Mouse (Mus musculus) embryo, embryonic 11.5 days (tissue): Measurements from ENCODE around the gene Gm3278.
"Not testable (repeated sequence)": the region's sequence is repeated elsewhere in the genome, so short reads cannot be mapped to it uniquely, and the experiment has no call there.

Source experiments
- DNase-seq: peaks from one replicate; pipeline ENCODE4 v3.0.0-alpha.2; 2012; ENCODE audit warnings: low read depth, low spot score

The Gm3278 gene

GRCm38 (mm10) chr14:4892116-4892515, at the start of gene Gm3278:
TSS of gene Gm3278 (plus strand) at chr14:4892416.
- DNase-seq = not testable (repeated sequence)

DNA sequence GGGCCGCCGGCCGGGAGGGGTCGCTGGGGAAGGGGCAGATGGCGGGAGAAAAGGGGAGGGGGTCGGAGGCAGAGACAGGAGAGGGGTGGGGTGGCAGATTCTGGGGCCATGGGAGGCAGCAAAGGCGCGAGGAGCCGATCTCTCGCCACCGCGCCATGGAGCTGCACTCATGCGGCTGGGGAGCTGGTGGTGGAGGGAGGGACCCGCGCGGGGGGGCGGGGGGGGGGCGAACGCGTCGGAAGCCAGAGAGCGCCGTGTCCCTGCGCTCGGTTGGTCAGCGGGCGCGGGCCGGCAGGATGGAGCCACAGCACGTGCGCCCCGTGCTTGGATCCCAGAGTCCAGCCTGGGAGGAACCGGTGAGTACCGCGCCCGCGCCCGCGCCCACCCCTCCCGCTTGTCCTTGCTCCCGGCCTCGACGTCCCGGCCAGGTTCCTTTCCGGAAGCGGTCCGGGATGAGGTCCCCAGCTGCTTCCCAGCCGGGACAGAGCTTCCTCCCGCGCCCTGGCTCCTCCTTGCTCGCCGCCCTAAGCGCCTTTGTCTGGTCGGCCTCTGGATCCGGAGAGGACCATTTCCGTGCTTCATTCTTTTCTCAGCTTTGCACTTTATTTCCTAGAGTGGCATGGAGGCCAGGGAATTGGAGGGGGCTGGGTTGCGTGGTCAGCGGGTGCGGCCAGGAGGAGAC, 36.8 kb upstream of the Gm3278 start, which contains the start of gene Gm3264:
Gene Gm3264 (plus strand): TSS at position 278 of the 682 bp plus-strand sequence.
- not testable (repeated sequence) for DNase-seq
